Mouse (Mus musculus): ENCODE measurements around the gene Csgalnact2. TPM values are rescaled to one million over a fixed set of nuclear protein-coding genes. Genes with fewer than 3 reads are reported as not detected.

The Csgalnact2 gene
- total and polyA plus RNA-seq, 3 experiments = 2.2 to 6.4 (median 3.0) TPM

DNA sequence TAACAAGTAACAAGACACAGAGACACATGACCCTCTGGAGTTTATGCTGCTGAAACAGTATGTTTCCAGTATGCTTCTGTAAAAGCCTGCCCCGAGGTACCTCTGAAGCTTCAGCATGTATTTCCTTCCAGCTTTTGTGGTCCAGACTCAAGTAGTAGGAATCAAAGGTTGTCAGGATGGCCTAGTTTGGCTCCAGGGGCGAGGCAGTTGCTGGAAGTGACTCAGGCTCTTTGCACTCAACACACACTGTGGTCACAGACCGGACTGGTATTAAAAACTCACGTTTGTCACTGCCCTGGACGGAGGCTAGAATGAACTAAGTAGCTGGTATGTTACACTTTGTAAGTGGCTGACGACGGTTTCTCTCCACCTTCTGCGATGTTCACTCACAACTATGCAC lies 12.0 kb upstream of the Csgalnact2 start:
- no peak for DNase-seq (ENCODE audit: extremely low read depth)
- Histone ChIP-seq H3K9ac (ENCODE audit: insufficient read depth, low read depth) (no peak overlapping the region), H3K4me1 (ENCODE audit: control insufficient read depth in 1 of 2, insufficient read depth in 2 of 2) (no peaks in the 10 kb centered on the region), H3K79me2 (replicated peaks; ENCODE audit: control insufficient read depth, extremely low read depth, insufficient read depth, poor library complexity, severe bottlenecking) (no peaks in the 10 kb centered on the region), H3K9me3 (replicated peaks; ENCODE audit: low read length) (no peaks in the 10 kb centered on the region), H3K4me2 (ENCODE audit: insufficient read depth, low read depth, poor library complexity, severe bottlenecking) (no peak overlapping the region), H3K4me3 (replicated peaks in 1 of 3; ENCODE audit: low read depth in 2 of 3, low read length in 2 of 3, poor library complexity in 1 of 3) (no peak overlapping the region), H3K27ac (ENCODE audit: insufficient read depth, low read depth) (no peak overlapping the region), H3K27me3 (replicated peaks) (peaks cover 83% of the 10 kb centered on the region), H3K36me3 (replicated peaks in 1 of 2; ENCODE audit: control insufficient read depth in 1 of 2, insufficient read depth in 1 of 2, low read length in 1 of 2) (no peaks in the 10 kb centered on the region)
- dilution Hi-C loops (cut with MboI; ENCODE audit: extremely low pct_ligation_motif_present, extremely low pct_unique_long_range_greater_than_20kb, low sequenced_read_pairs) (no loop called here), in situ Hi-C loops (cut with MboI; ENCODE audit: low pct_ligation_motif_present, low pct_unique_long_range_greater_than_20kb, low sequenced_read_pairs) (no loop called here)
- no peak for TF ChIP-seq MXI1 (IDR thresholded peaks at IDR 0.05; ENCODE audit: low read depth, low read length)
- TF ChIP-seq USF2 (conservative IDR thresholded peaks at IDR 0.05; ENCODE audit: low read depth, low read length) = no peak
- no peak for TF ChIP-seq POLR2AphosphoS2 (IDR thresholded peaks at IDR 0.05; ENCODE audit: low read depth, low read length)
- TF ChIP-seq KAT2A (IDR thresholded peaks at IDR 0.05; ENCODE audit: insufficient replicate concordance, low read length) = no peak
- no peak for TF ChIP-seq SIN3A (IDR thresholded peaks at IDR 0.05; ENCODE audit: low read length)
- no peak for TF ChIP-seq HCFC1 (IDR thresholded peaks at IDR 0.05; ENCODE audit: low read depth, low read length)
- TF ChIP-seq UBTF (IDR thresholded peaks at IDR 0.05; ENCODE audit: low read depth, low read length) = no peak
- TF ChIP-seq MAX (IDR thresholded peaks at IDR 0.05; ENCODE audit: low read length) = no peak
- no peak for TF ChIP-seq E2F4 (IDR thresholded peaks at IDR 0.05; ENCODE audit: insufficient replicate concordance, low read depth, low read length)
- TF ChIP-seq POLR2A (IDR thresholded peaks at IDR 0.05; ENCODE audit: low read depth, low read length) = no peak

DNA sequence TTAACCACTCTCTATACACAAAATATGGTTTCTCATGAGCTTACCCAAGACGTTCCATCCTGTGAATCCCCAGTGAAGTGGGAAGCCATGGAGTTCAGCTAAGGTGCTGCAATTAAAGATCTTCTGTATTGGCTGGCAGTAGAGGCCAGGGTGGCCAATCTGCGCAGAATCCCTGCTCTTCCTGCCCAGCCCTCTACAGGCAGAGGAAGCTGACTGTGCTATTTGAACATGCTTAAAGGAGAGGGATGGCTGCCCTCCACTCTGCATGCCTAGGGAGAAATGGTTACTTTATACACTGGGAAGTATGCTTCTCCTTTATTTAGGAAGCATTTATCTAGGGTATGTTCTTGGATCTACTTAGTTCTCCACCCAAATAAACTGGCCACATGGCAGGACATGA lies 11.6 kb upstream of the Csgalnact2 start:
- dilution Hi-C loops (cut with MboI; ENCODE audit: extremely low pct_ligation_motif_present, extremely low pct_unique_long_range_greater_than_20kb, low sequenced_read_pairs) = no loop called here
- Histone ChIP-seq H3K27ac (ENCODE audit: insufficient read depth, low read depth) (no peak overlapping the region), H3K79me2 (replicated peaks; ENCODE audit: control insufficient read depth, extremely low read depth, insufficient read depth, poor library complexity, severe bottlenecking) (no peaks in the 10 kb centered on the region), H3K9ac (ENCODE audit: insufficient read depth, low read depth) (no peak overlapping the region), H3K4me2 (ENCODE audit: insufficient read depth, low read depth, poor library complexity, severe bottlenecking) (no peak overlapping the region), H3K9me3 (replicated peaks; ENCODE audit: low read length) (no peaks in the 10 kb centered on the region), H3K27me3 (replicated peaks) (peaks cover 83% of the 10 kb centered on the region), H3K36me3 (replicated peaks in 1 of 2; ENCODE audit: control insufficient read depth in 1 of 2, insufficient read depth in 1 of 2, low read length in 1 of 2) (no peaks in the 10 kb centered on the region), H3K4me3 (replicated peaks in 1 of 3; ENCODE audit: low read depth in 2 of 3, low read length in 2 of 3, poor library complexity in 1 of 3) (no peak overlapping the region), H3K4me1 (ENCODE audit: control insufficient read depth in 1 of 2, insufficient read depth in 2 of 2) (no peaks in the 10 kb centered on the region)
- TF ChIP-seq KAT2A (IDR thresholded peaks at IDR 0.05; ENCODE audit: insufficient replicate concordance, low read length) = no peak
- no peak for TF ChIP-seq JUND (conservative IDR thresholded peaks at IDR 0.05; ENCODE audit: low read depth, low read length)
- TF ChIP-seq NELFE (IDR thresholded peaks at IDR 0.05; ENCODE audit: low read depth, low read length) = no peak
- no peak for TF ChIP-seq E2F4 (IDR thresholded peaks at IDR 0.05; ENCODE audit: insufficient replicate concordance, low read depth, low read length)
- no peak for TF ChIP-seq RAD21 (IDR thresholded peaks at IDR 0.05; ENCODE audit: low read depth, low read length)
- TF ChIP-seq ZMIZ1 (IDR thresholded peaks at IDR 0.05; ENCODE audit: low read depth, low read length) = no peak
- no peak for TF ChIP-seq MAZ (IDR thresholded peaks at IDR 0.05; ENCODE audit: low read depth, low read length)
- no peak for TF ChIP-seq SIN3A (IDR thresholded peaks at IDR 0.05; ENCODE audit: low read length)
- no peak for TF ChIP-seq EP300 (IDR thresholded peaks at IDR 0.05; ENCODE audit: low read length)
- TF ChIP-seq MAX (IDR thresholded peaks at IDR 0.05; ENCODE audit: low read length) = no peak
- TF ChIP-seq POLR2A (IDR thresholded peaks at IDR 0.05; ENCODE audit: low read depth, low read length) = no peak
- TF ChIP-seq ZC3H11A (IDR thresholded peaks at IDR 0.05; ENCODE audit: low read depth, low read length) = no peak
- no peak for TF ChIP-seq CHD1 (IDR thresholded peaks at IDR 0.05; ENCODE audit: low read depth, low read length)
- TF ChIP-seq PAX5 (IDR thresholded peaks at IDR 0.05; ENCODE audit: low read length) = no peak
- no peak for TF ChIP-seq UBTF (IDR thresholded peaks at IDR 0.05; ENCODE audit: low read depth, low read length)
- TF ChIP-seq ZNF384 (IDR thresholded peaks at IDR 0.05; ENCODE audit: low read depth, low read length) = no peak
- TF ChIP-seq USF2 (conservative IDR thresholded peaks at IDR 0.05; ENCODE audit: low read depth, low read length) = no peak
- no peak for TF ChIP-seq MYC (IDR thresholded peaks at IDR 0.05; ENCODE audit: low read depth, low read length)
- no peak for TF ChIP-seq POLR2AphosphoS2 (IDR thresholded peaks at IDR 0.05; ENCODE audit: low read depth, low read length)
- no peak for TF ChIP-seq BHLHE40 (IDR thresholded peaks at IDR 0.05; ENCODE audit: low read depth, low read length)
- no peak for DNase-seq (ENCODE audit: extremely low read depth)
- in situ Hi-C loops (cut with MboI; ENCODE audit: low pct_ligation_motif_present, low pct_unique_long_range_greater_than_20kb, low sequenced_read_pairs) = no loop called here
